Mouse (Mus musculus): ENCODE data around the gene Fgd5. TPM values are rescaled to one million over a fixed set of nuclear protein-coding genes. Genes with fewer than 3 reads are reported as not detected.

Gene Fgd5
- total and polyA plus RNA-seq, 3 experiments = 0.03 TPM; not detected in 2

DNA sequence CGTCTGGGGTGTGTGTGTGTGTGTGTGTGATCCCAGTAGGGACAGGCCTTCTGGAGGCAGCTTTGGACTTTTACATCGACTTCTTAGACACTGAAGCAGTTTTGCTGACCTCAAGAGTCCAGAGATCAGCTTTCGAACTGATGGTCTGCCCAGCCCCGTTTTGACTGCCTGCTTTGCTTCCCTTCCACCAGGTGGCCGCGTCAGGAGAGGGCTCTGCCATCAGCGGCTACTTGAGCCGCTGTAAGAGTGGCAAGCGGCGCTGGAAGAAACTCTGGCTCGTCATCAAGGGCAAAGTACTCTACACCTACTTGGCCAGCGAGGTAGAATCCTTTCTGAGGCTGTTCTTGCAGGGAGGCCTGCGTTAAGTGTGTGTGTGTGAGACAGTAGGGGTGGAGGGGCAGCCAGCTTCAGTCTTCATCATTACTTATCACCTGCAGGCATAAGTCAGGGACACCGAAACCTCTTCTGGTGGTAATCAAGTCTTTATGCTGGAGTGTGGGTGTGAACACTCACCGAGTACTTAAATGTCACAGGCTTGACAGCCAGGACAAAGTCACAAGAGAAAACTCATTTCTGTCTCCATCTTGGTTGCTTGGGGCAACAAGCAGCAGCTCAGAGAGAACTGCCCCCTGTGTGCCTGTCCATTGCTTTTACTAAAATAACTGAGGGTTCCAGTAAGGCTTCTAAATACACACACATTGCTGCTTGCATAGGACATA lies 92.6 kb downstream of the Fgd5 start:
- Histone ChIP-seq H3K4me1 (ENCODE audit: control insufficient read depth in 1 of 2, insufficient read depth in 2 of 2, low read length in 2 of 2) (peaks cover 0 to 9% of the 10 kb centered on the region in 2 experiments; a peak in 1 of 4 replicates), H3K9ac (ENCODE audit: control insufficient read depth, low read depth, low read length, poor library complexity, severe bottlenecking) (no peak overlapping the region), H3K79me2 (ENCODE audit: control insufficient read depth, insufficient read depth, low read length, poor library complexity) (no peaks in the 10 kb centered on the region), H3K4me3 (ENCODE audit: control insufficient read depth in 1 of 2, insufficient read depth in 1 of 2, low read depth in 2 of 2, low read length in 2 of 2) (no peak overlapping the region), H3K36me3 (ENCODE audit: control insufficient read depth in 1 of 2, insufficient read depth in 2 of 2, low read length in 2 of 2) (no peaks in the 10 kb centered on the region; a peak in 1 of 4 replicates), H3K27me3 (ENCODE audit: control insufficient read depth in 1 of 2, insufficient read depth in 2 of 2, low read length in 2 of 2) (peaks cover 13 to 17% of the 10 kb centered on the region in 2 experiments), H3K27ac (ENCODE audit: control insufficient read depth, low read depth, low read length) (no peak overlapping the region), H3K9me3 (replicated peaks; ENCODE audit: insufficient read depth, low read length) (no peaks in the 10 kb centered on the region)
- no peak for DNase-seq (ENCODE audit: low read depth, low spot score)
- TF ChIP-seq MAFK (IDR thresholded peaks at IDR 0.05; ENCODE audit: borderline replicate concordance, low read depth, low read length) (no peak), MXI1 (IDR thresholded peaks at IDR 0.05; ENCODE audit: low read depth, low read length) (no peak), USF1 (IDR thresholded peaks at IDR 0.05; ENCODE audit: low read depth, low read length) (no peak), CHD1 (IDR thresholded peaks at IDR 0.05; ENCODE audit: low read depth, low read length) (no peak)

DNA sequence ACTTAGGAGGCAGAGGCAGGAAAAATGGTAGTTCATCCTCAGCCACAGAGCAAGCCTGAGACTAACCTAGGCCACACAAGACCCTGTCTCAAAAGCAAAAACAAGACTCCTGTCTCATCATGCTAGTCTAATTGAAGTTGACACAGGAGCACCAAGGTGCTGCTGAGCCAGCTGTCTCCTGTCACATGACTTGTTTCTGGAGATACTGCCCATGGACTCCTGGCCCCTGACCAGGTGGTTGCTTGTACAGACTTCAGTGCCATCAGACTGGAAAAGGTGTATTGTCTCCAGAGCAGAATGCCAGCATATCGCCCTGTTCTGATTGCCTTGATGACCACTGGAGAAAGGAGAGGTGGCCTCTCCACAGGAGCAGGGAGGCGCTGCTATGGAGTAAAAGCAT lies 102.1 kb downstream of the Fgd5 start:
- Histone ChIP-seq H3K4me3 (ENCODE audit: control insufficient read depth in 1 of 2, insufficient read depth in 1 of 2, low read depth in 2 of 2, low read length in 2 of 2) (no peak overlapping the region), H3K9me3 (replicated peaks; ENCODE audit: insufficient read depth, low read length) (no peaks in the 10 kb centered on the region), H3K36me3 (ENCODE audit: control insufficient read depth in 1 of 2, insufficient read depth in 2 of 2, low read length in 2 of 2) (no peaks in the 10 kb centered on the region), H3K27me3 (ENCODE audit: control insufficient read depth in 1 of 2, insufficient read depth in 2 of 2, low read length in 2 of 2) (peaks cover 15 to 28% of the 10 kb centered on the region in 2 experiments), H3K79me2 (ENCODE audit: control insufficient read depth, insufficient read depth, low read length, poor library complexity) (no peaks in the 10 kb centered on the region), H3K27ac (ENCODE audit: control insufficient read depth, low read depth, low read length) (no peak overlapping the region), H3K4me1 (ENCODE audit: control insufficient read depth in 1 of 2, insufficient read depth in 2 of 2, low read length in 2 of 2) (no peaks in the 10 kb centered on the region), H3K9ac (ENCODE audit: control insufficient read depth, low read depth, low read length, poor library complexity, severe bottlenecking) (no peak overlapping the region)
- TF ChIP-seq E2F4 (IDR thresholded peaks at IDR 0.05; ENCODE audit: borderline replicate concordance, low read depth, low read length) (no peak), CHD1 (IDR thresholded peaks at IDR 0.05; ENCODE audit: low read depth, low read length) (no peak), BHLHE40 (IDR thresholded peaks at IDR 0.05; ENCODE audit: borderline replicate concordance, low read depth, low read length) (no peak), SMC3 (IDR thresholded peaks at IDR 0.05; ENCODE audit: low read depth, low read length) (no peak), ZMIZ1 (IDR thresholded peaks at IDR 0.05; ENCODE audit: low read depth, low read length) (no peak), POLR2AphosphoS5 (IDR thresholded peaks at IDR 0.05; ENCODE audit: borderline replicate concordance, low read depth, low read length) (no peak), POLR2AphosphoS2 (IDR thresholded peaks at IDR 0.05; ENCODE audit: low read length) (no peak), GABPA (IDR thresholded peaks at IDR 0.05; ENCODE audit: low read depth, low read length) (no peak), ELF1 (IDR thresholded peaks at IDR 0.05; ENCODE audit: low read depth, low read length) (no peak), UBTF (IDR thresholded peaks at IDR 0.05; ENCODE audit: borderline replicate concordance, insufficient read depth, low read depth, low read length) (no peak), ZKSCAN1 (IDR thresholded peaks at IDR 0.05; ENCODE audit: low read depth, low read length) (no peak), MYC (IDR thresholded peaks at IDR 0.05; ENCODE audit: low read depth, low read length) (no peak), ZNF384 (IDR thresholded peaks at IDR 0.05; ENCODE audit: low read depth, low read length) (no peak), TCF12 (IDR thresholded peaks at IDR 0.05; ENCODE audit: low read depth, low read length) (no peak), ETS1 (IDR thresholded peaks at IDR 0.05; ENCODE audit: low read depth, low read length) (no peak), MAZ (IDR thresholded peaks at IDR 0.05; ENCODE audit: low read depth, low read length) (no peak), TBP (IDR thresholded peaks at IDR 0.05; ENCODE audit: low read depth, low read length) (no peak), SIN3A (IDR thresholded peaks at IDR 0.05; ENCODE audit: low read length) (no peak), MAFK (IDR thresholded peaks at IDR 0.05; ENCODE audit: borderline replicate concordance, low read depth, low read length) (no peak), ZC3H11A (IDR thresholded peaks at IDR 0.05; ENCODE audit: low read depth, low read length) (no peak)
- no peak for DNase-seq (ENCODE audit: low read depth, low spot score)
